ENCODE assay signal across 8 mouse cellular contexts in genomic region chr2:32381141-32381774, GRCm38 (mm10). TPM values are rescaled to one million over a fixed set of nuclear protein-coding genes. Genes with fewer than 3 reads are reported as not detected.
DNase-seq lines count a peak whose midpoint lies in the region; ATAC-seq and TF ChIP-seq lines count a peak whose summit lies in the region.

No protein-coding gene starts in this region.

- DNase-seq in cerebellum, adult 2 months = no peak
- DNase-seq in cerebellum, postnatal 25 days = no peak
- no peak for DNase-seq in neural tube, embryonic 11.5 days (ENCODE audit: low spot score)
- no peak for DNase-seq in neural tube, embryonic 10.5 days (ENCODE audit: extremely low spot score, low spot score)
- peak; percentile 64 for DNase-seq in forebrain, postnatal 0 days
- no peak for DNase-seq in adrenal gland, adult (ENCODE audit: inconsistent age in 2 of 2, low spot score in 1 of 2)

- H3K4me2 ChIP-seq in neural tube, embryonic 11.5 days (ENCODE audit: low read depth) = peak overlapping the region; percentile 95
- H3K4me2 ChIP-seq in forebrain, postnatal 0 days (ENCODE audit: low read depth) = peak overlapping the region; percentile 91
- H3K4me2 ChIP-seq in liver, embryonic 12.5 days = peak overlapping the region; percentile 89
- H3K4me2 ChIP-seq in stomach, embryonic 14.5 days (replicated peaks; ENCODE audit: low read depth, low read length) = peak overlapping the region; percentile 98

- 0 out of 2 replicates have a peak overlapping the region, but pooled peaks have one; percentile 0 for H3K27ac ChIP-seq in cerebellum, adult 2 months (ENCODE audit: insufficient read depth, low read length)
- H3K27ac ChIP-seq in neural tube, embryonic 11.5 days (ENCODE audit: low read depth, low read length) = no peak overlapping the region
- H3K27ac ChIP-seq in forebrain, postnatal 0 days (ENCODE audit: low read depth, low read length) = no peak overlapping the region
- peak overlapping the region; percentile 69 for H3K27ac ChIP-seq in liver, embryonic 12.5 days
- no peak overlapping the region for H3K27ac ChIP-seq in stomach, embryonic 14.5 days (ENCODE audit: low read length)

- no peak for TF ChIP-seq POLR2A in cerebellum, adult 2 months (IDR thresholded peaks at IDR 0.05; ENCODE audit: borderline replicate concordance, insufficient read depth, low read length)

- peak; percentile 58 for ATAC-seq in neural tube, embryonic 11.5 days (ENCODE audit: insufficient read depth, low FRiP score, low TSS enrichment)
- peak; percentile 70 for ATAC-seq in forebrain, postnatal 0 days
- peak; percentile 37 for ATAC-seq in liver, embryonic 12.5 days
- ATAC-seq in stomach, embryonic 14.5 days (ENCODE audit: insufficient number of reproducible peaks, insufficient read depth, low FRiP score, low read depth) = peak; percentile 38; the same call in 1 of the 2 replicates

- no peaks in the 10 kb centered on the region for H3K9me3 ChIP-seq in neural tube, embryonic 11.5 days (ENCODE audit: control insufficient read depth, low read length)
- H3K9me3 ChIP-seq in forebrain, postnatal 0 days (ENCODE audit: low read length) = no peaks in the 10 kb centered on the region
- H3K9me3 ChIP-seq in liver, embryonic 12.5 days (replicated peaks) = no peaks in the 10 kb centered on the region
- H3K9me3 ChIP-seq in stomach, embryonic 14.5 days (ENCODE audit: control insufficient read depth, low read depth, low read length) = no peaks in the 10 kb centered on the region

- no peak for TF ChIP-seq CTCF in cerebellum, adult 2 months (IDR thresholded peaks at IDR 0.05; ENCODE audit: borderline replicate concordance, insufficient read depth, low read depth, low read length)
- peak; percentile 6; the same call in 1 of the 2 replicates for TF ChIP-seq CTCF in forebrain, postnatal 0 days (IDR thresholded peaks at IDR 0.05; ENCODE audit: low read depth)

- H3K4me1 ChIP-seq in cerebellum, adult 2 months (ENCODE audit: control insufficient read depth, insufficient read depth, low read length) = peaks cover 4% of the 10 kb centered on the region; the same call in 1 of the 2 replicates
- 0 out of 2 replicates have a peak, but pooled peaks cover 3% of the 10 kb centered on the region for H3K4me1 ChIP-seq in neural tube, embryonic 11.5 days (ENCODE audit: control insufficient read depth, insufficient read depth, low read length)
- peaks cover 5% of the 10 kb centered on the region; the same call in 1 of the 2 replicates for H3K4me1 ChIP-seq in forebrain, postnatal 0 days (ENCODE audit: insufficient read depth)
- H3K4me1 ChIP-seq in liver, embryonic 12.5 days = peaks cover 26% of the 10 kb centered on the region
- peaks cover 4% of the 10 kb centered on the region; the same call in 1 of the 2 replicates for H3K4me1 ChIP-seq in stomach, embryonic 14.5 days (ENCODE audit: control insufficient read depth, insufficient read depth, low read length)

- peak overlapping the region; percentile 60 for H3K9ac ChIP-seq in neural tube, embryonic 11.5 days (ENCODE audit: low read length)
- peak overlapping the region; percentile 63 for H3K9ac ChIP-seq in forebrain, postnatal 0 days
- peak overlapping the region; percentile 80 for H3K9ac ChIP-seq in liver, embryonic 12.5 days
- peak overlapping the region; percentile 42; the same call in 1 of the 2 replicates for H3K9ac ChIP-seq in stomach, embryonic 14.5 days (replicated peaks; ENCODE audit: low read depth, low read length)

- under 1% methylated on average over 27 of the region's 27 CpGs for WGBS in cerebellum, adult 2 months
- under 1% methylated on average over 26 of the region's 27 CpGs for WGBS in neural tube, embryonic 11.5 days
- WGBS in forebrain, postnatal 0 days = 1% methylated on average over 27 of the region's 27 CpGs
- WGBS in liver, embryonic 12.5 days (ENCODE audit: insufficient replicate concordance) = 2% methylated on average over 27 of the region's 27 CpGs
- under 1% methylated on average over 27 of the region's 27 CpGs for WGBS in stomach, embryonic 14.5 days

- H3K27me3 ChIP-seq in cerebellum, adult 2 months (ENCODE audit: control insufficient read depth, insufficient read depth, low read length) = no peaks in the 10 kb centered on the region
- H3K27me3 ChIP-seq in neural tube, embryonic 11.5 days (ENCODE audit: control insufficient read depth, insufficient read depth, low read length) = no peaks in the 10 kb centered on the region
- H3K27me3 ChIP-seq in forebrain, postnatal 0 days (ENCODE audit: insufficient read depth, low read length) = no peaks in the 10 kb centered on the region
- H3K27me3 ChIP-seq in liver, embryonic 12.5 days (replicated peaks) = peaks cover 46% of the 10 kb centered on the region
- H3K27me3 ChIP-seq in stomach, embryonic 14.5 days (ENCODE audit: control insufficient read depth, insufficient read depth, low read length) = no peaks in the 10 kb centered on the region

- peaks cover 19% of the 10 kb centered on the region for H3K36me3 ChIP-seq in neural tube, embryonic 11.5 days (ENCODE audit: control insufficient read depth, insufficient read depth, low read length)
- H3K36me3 ChIP-seq in forebrain, postnatal 0 days (ENCODE audit: insufficient read depth) = peaks cover 38% of the 10 kb centered on the region
- peaks cover 35% of the 10 kb centered on the region for H3K36me3 ChIP-seq in liver, embryonic 12.5 days
- H3K36me3 ChIP-seq in stomach, embryonic 14.5 days (ENCODE audit: control insufficient read depth, insufficient read depth, low read length) = peaks cover 23% of the 10 kb centered on the region

- H3K4me3 ChIP-seq in cerebellum, adult 2 months (replicated peaks; ENCODE audit: insufficient read depth, low read depth, low read length) = peak overlapping the region; percentile 74
- H3K4me3 ChIP-seq in neural tube, embryonic 11.5 days (ENCODE audit: low read depth, low read length) = peak overlapping the region; percentile 67
- H3K4me3 ChIP-seq in forebrain, postnatal 0 days (ENCODE audit: low read depth, low read length) = peak overlapping the region; percentile 69
- peak overlapping the region; percentile 68 for H3K4me3 ChIP-seq in liver, embryonic 12.5 days
- peak overlapping the region; percentile 69 for H3K4me3 ChIP-seq in stomach, embryonic 14.5 days (ENCODE audit: low read depth, low read length)

RNA-seq across cellular contexts. Expression of gene 1110008P14Rik, which starts 0.5 kb away (rescaled TPM):
- polyA plus RNA-seq in cerebellum, adult 2 months (2012; rRNA removed) = 284 and 338 TPM in 2 replicates
- polyA plus RNA-seq in neural tube, embryonic 11.5 days (2014; fragmentation: Nextera tagmentation; extraction: Ambion mirVana) = 59.8 and 65.6 TPM in 2 replicates
- 197 and 210 TPM in 2 replicates for total RNA-seq in forebrain, postnatal 0 days (2014; rRNA removed)
- 160 and 186 TPM in 2 replicates for polyA plus RNA-seq in forebrain, postnatal 0 days (2015; fragmentation: Nextera tagmentation; extraction: Ambion mirVana)
- 36.2 and 40.6 TPM in 2 replicates for polyA plus RNA-seq in liver, embryonic 12.5 days (2016; fragmentation: Nextera tagmentation; extraction: Ambion mirVana)
- 35.0 and 46.3 TPM in 2 replicates for polyA plus RNA-seq in stomach, embryonic 14.5 days (2014; fragmentation: Nextera tagmentation; extraction: Ambion mirVana)

RNA-seq across cellular contexts. Expression of gene Lcn2, which starts 6.8 kb away (rescaled TPM):
- 0.48 and 1.0 TPM in 2 replicates for polyA plus RNA-seq in cerebellum, adult 2 months (2012; rRNA removed)
- 0.25 and 0.51 TPM in 2 replicates for polyA plus RNA-seq in neural tube, embryonic 11.5 days (2014; fragmentation: Nextera tagmentation; extraction: Ambion mirVana)
- 0.54 and 1.2 TPM in 2 replicates for total RNA-seq in forebrain, postnatal 0 days (2014; rRNA removed)
- polyA plus RNA-seq in forebrain, postnatal 0 days (2015; fragmentation: Nextera tagmentation; extraction: Ambion mirVana) = 0.63 and 1.0 TPM in 2 replicates
- 15.2 and 17.7 TPM in 2 replicates for polyA plus RNA-seq in liver, embryonic 12.5 days (2016; fragmentation: Nextera tagmentation; extraction: Ambion mirVana)
- 3.7 and 6.8 TPM in 2 replicates for polyA plus RNA-seq in stomach, embryonic 14.5 days (2014; fragmentation: Nextera tagmentation; extraction: Ambion mirVana)

RNA-seq across cellular contexts. Expression of gene Ptges2, which starts 14.4 kb away (rescaled TPM):
- polyA plus RNA-seq in cerebellum, adult 2 months (2012; rRNA removed) = 60.9 and 61.1 TPM in 2 replicates
- polyA plus RNA-seq in neural tube, embryonic 11.5 days (2014; fragmentation: Nextera tagmentation; extraction: Ambion mirVana) = 25.6 and 33.6 TPM in 2 replicates
- 32.1 and 37.5 TPM in 2 replicates for total RNA-seq in forebrain, postnatal 0 days (2014; rRNA removed)
- 54.9 and 58.6 TPM in 2 replicates for polyA plus RNA-seq in forebrain, postnatal 0 days (2015; fragmentation: Nextera tagmentation; extraction: Ambion mirVana)
- polyA plus RNA-seq in liver, embryonic 12.5 days (2016; fragmentation: Nextera tagmentation; extraction: Ambion mirVana) = 19.3 and 21.1 TPM in 2 replicates
- polyA plus RNA-seq in stomach, embryonic 14.5 days (2014; fragmentation: Nextera tagmentation; extraction: Ambion mirVana) = 28.1 and 30.5 TPM in 2 replicates

RNA-seq across cellular contexts. Expression of gene Dnm1, which starts 28.1 kb away (rescaled TPM):
- 1,410 and 1,576 TPM in 2 replicates for polyA plus RNA-seq in cerebellum, adult 2 months (2012; rRNA removed)
- polyA plus RNA-seq in neural tube, embryonic 11.5 days (2014; fragmentation: Nextera tagmentation; extraction: Ambion mirVana) = 23.7 and 29.5 TPM in 2 replicates
- 76.2 and 106 TPM in 2 replicates for total RNA-seq in forebrain, postnatal 0 days (2014; rRNA removed)
- 47.9 and 71.6 TPM in 2 replicates for polyA plus RNA-seq in forebrain, postnatal 0 days (2015; fragmentation: Nextera tagmentation; extraction: Ambion mirVana)
- 2.4 and 3.1 TPM in 2 replicates for polyA plus RNA-seq in liver, embryonic 12.5 days (2016; fragmentation: Nextera tagmentation; extraction: Ambion mirVana)
- 20.5 and 22.6 TPM in 2 replicates for polyA plus RNA-seq in stomach, embryonic 14.5 days (2014; fragmentation: Nextera tagmentation; extraction: Ambion mirVana)

RNA-seq across cellular contexts. Expression of gene Ciz1, which starts 29.1 kb away (rescaled TPM):
- polyA plus RNA-seq in cerebellum, adult 2 months (2012; rRNA removed) = 159 and 176 TPM in 2 replicates
- 57.0 TPM in 2 replicates for polyA plus RNA-seq in neural tube, embryonic 11.5 days (2014; fragmentation: Nextera tagmentation; extraction: Ambion mirVana)
- 62.6 and 78.2 TPM in 2 replicates for total RNA-seq in forebrain, postnatal 0 days (2014; rRNA removed)
- polyA plus RNA-seq in forebrain, postnatal 0 days (2015; fragmentation: Nextera tagmentation; extraction: Ambion mirVana) = 51.5 and 52.9 TPM in 2 replicates
- polyA plus RNA-seq in liver, embryonic 12.5 days (2016; fragmentation: Nextera tagmentation; extraction: Ambion mirVana) = 24.8 and 27.1 TPM in 2 replicates
- polyA plus RNA-seq in stomach, embryonic 14.5 days (2014; fragmentation: Nextera tagmentation; extraction: Ambion mirVana) = 44.7 and 45.4 TPM in 2 replicates

Comparison
In these comparisons a context has a peak if more than half of its experiments do, and no peak if none do; other contexts are left out.
1. H3K27ac ChIP-seq: peak in cerebellum, adult 2 months (single experiment) and liver, embryonic 12.5 days (single experiment); none in neural tube, embryonic 11.5 days (single experiment), forebrain, postnatal 0 days (single experiment) and stomach, embryonic 14.5 days (single experiment).
2. Peak in every context shown above with its lines, with median percentiles within 50 percentile points of each other: H3K4me3 ChIP-seq, ATAC-seq, H3K4me2 ChIP-seq and H3K9ac ChIP-seq.